Mouse (Mus musculus) cortical plate, adult 2 months (tissue): ENCODE measurements around the gene Kif26b. TPM values are rescaled to one million over a fixed set of nuclear protein-coding genes. Genes with fewer than 3 reads are reported as not detected.

Source experiments
- H3K27ac ChIP-seq: fragments of 200-500 bp; 2 replicates; pipeline ENCODE4 v1.5.1; 2012; ENCODE audit warnings: low read length, control low read depth, inconsistent platforms; ENCODE audit not compliant: insufficient read depth
- H3K4me1 ChIP-seq: fragments of 200-500 bp; 2 replicates; pipeline ENCODE4 v1.6.1; 2011; ENCODE audit warnings: low read length; ENCODE audit not compliant: control insufficient read depth, insufficient read depth
- H3K4me3 ChIP-seq: fragments of 200-500 bp; 2 replicates; pipeline ENCODE4 v1.5.1; 2011; ENCODE audit warnings: mild to moderate bottlenecking, low read length, control low read depth; ENCODE audit not compliant: insufficient read depth
- CTCF ChIP-seq: fragments of 200-500 bp; IDR thresholded peaks from 2 replicates; pipeline ENCODE4 v1.5.1; 2011; ENCODE audit warnings: mild to moderate bottlenecking, control low read depth, low read length; ENCODE audit not compliant: insufficient read depth; ENCODE audit errors: extremely low read depth
- POLR2A ChIP-seq: fragments of 200-500 bp; IDR thresholded peaks from 2 replicates; pipeline ENCODE4 v1.6.1; 2011; ENCODE audit warnings: mild to moderate bottlenecking, low read length, control low read depth; ENCODE audit not compliant: insufficient read depth; ENCODE audit errors: extremely low read depth
- polyA plus RNA-seq: library from polyadenylated mRNA; depleted of rRNA; stranded (reverse); fragments of >200 nt; gene quantifications from 2 replicates; pipeline ENCODE4 v1.2.3, GENCODE M21; 2012

Kif26b gene
- polyA plus RNA-seq, 1 experiment = 1.9 TPM

- no peak overlapping the region for H3K27ac ChIP-seq
- H3K4me3 ChIP-seq = no peak overlapping the region
- 0 out of 2 replicates have a peak, but pooled peaks cover 1% of the 10 kb centered on the region for H3K4me1 ChIP-seq
- TF ChIP-seq CTCF (no peak), POLR2A (no peak)
Measured at GRCm38 (mm10) chr1:178626961-178627381, 98.0 kb downstream of the Kif26b start.

- TF ChIP-seq POLR2A = no peak
- no peak for TF ChIP-seq CTCF
Measured at GRCm38 (mm10) chr1:178630042-178630441, 101.1 kb downstream of the Kif26b start.

GRCm38 (mm10) chr1:178631863-178632262 lies 102.9 kb downstream of the Kif26b start:
- Histone ChIP-seq H3K4me1 (no peaks in the 10 kb centered on the region), H3K27ac (no peak overlapping the region), H3K4me3 (no peak overlapping the region)
- TF ChIP-seq CTCF (no peak), POLR2A (no peak)

More at GRCm38 (mm10) chr1:178630042-178630441, 101.1 kb downstream of the Kif26b start:
- H3K4me3 ChIP-seq = no peak overlapping the region
- H3K27ac ChIP-seq = no peak overlapping the region
- no peaks in the 10 kb centered on the region for H3K4me1 ChIP-seq

GRCm38 (mm10) chr1:178634359-178635085 lies 105.6 kb downstream of the Kif26b start:
- Histone ChIP-seq H3K4me3 (no peak overlapping the region), H3K27ac (no peak overlapping the region), H3K4me1 (no peaks in the 10 kb centered on the region)
- TF ChIP-seq CTCF (no peak), POLR2A (no peak)

GRCm38 (mm10) chr1:178635470-178635869 lies 106.5 kb downstream of the Kif26b start:
- H3K27ac ChIP-seq = no peak overlapping the region
- H3K4me1 ChIP-seq = no peaks in the 10 kb centered on the region
- TF ChIP-seq CTCF = no peak
- TF ChIP-seq POLR2A = no peak
- H3K4me3 ChIP-seq = no peak overlapping the region

GRCm38 (mm10) chr1:178637293-178637692 lies 108.4 kb downstream of the Kif26b start:
- TF ChIP-seq CTCF = no peak
- no peak for TF ChIP-seq POLR2A
- H3K4me1 ChIP-seq = no peaks in the 10 kb centered on the region
- no peak overlapping the region for H3K27ac ChIP-seq
- H3K4me3 ChIP-seq = no peak overlapping the region

GRCm38 (mm10) chr1:178639951-178640350 lies 111.0 kb downstream of the Kif26b start:
- Histone ChIP-seq H3K4me1 (no peaks in the 10 kb centered on the region), H3K4me3 (no peak overlapping the region), H3K27ac (no peak overlapping the region)
- TF ChIP-seq CTCF = no peak

GRCm38 (mm10) chr1:178640719-178641455 lies 112.0 kb downstream of the Kif26b start:
- Histone ChIP-seq H3K4me3 (no peak overlapping the region), H3K4me1 (no peaks in the 10 kb centered on the region), H3K27ac (no peak overlapping the region)
- TF ChIP-seq POLR2A = no peak
- no peak for TF ChIP-seq CTCF

- no peak overlapping the region for H3K4me3 ChIP-seq
- no peak overlapping the region for H3K27ac ChIP-seq
- no peaks in the 10 kb centered on the region for H3K4me1 ChIP-seq
- TF ChIP-seq POLR2A = no peak
- no peak for TF ChIP-seq CTCF
Measured at GRCm38 (mm10) chr1:178641788-178642187, 112.9 kb downstream of the Kif26b start.

- no peak for TF ChIP-seq POLR2A
- no peak for TF ChIP-seq CTCF
- Histone ChIP-seq H3K4me3 (no peak overlapping the region), H3K27ac (no peak overlapping the region), H3K4me1 (no peaks in the 10 kb centered on the region)
Measured at GRCm38 (mm10) chr1:178644954-178645353, 116.0 kb downstream of the Kif26b start.
